Mouse (Mus musculus) cerebellum, adult 2 months (tissue): ENCODE measurements at regions not wholly inside any gene's neighbourhood (a gene's known extent, or its start where the extent isn't known, plus 50 kb on each side); places are given as distances from the start of the nearest gene placed in this dataset.

Experiments
- CTCF ChIP-seq: fragments of 200-500 bp; IDR thresholded peaks from 2 replicates; pipeline ENCODE4 v1.5.1; 2011; ENCODE audit warnings: low read depth, mild to moderate bottlenecking, control low read depth, low read length, moderate library complexity, borderline replicate concordance; ENCODE audit not compliant: insufficient read depth
- POLR2A ChIP-seq: fragments of 200-500 bp; IDR thresholded peaks from 2 replicates; pipeline ENCODE4 v1.6.1; 2011; ENCODE audit warnings: low read length, control low read depth, borderline replicate concordance; ENCODE audit not compliant: insufficient read depth

- TF ChIP-seq CTCF: no peak
- no peak for TF ChIP-seq POLR2A
Measured at GRCm38 (mm10) chr17:63722434-63723004, 140.3 kb upstream of the Fer start.
